Mouse (Mus musculus): ENCODE results near the gene Fam184a. TPM values are rescaled to one million over a fixed set of nuclear protein-coding genes. Genes with fewer than 3 reads are reported as not detected.
"Not testable (repeated sequence)": the region's sequence is repeated elsewhere in the genome, so short reads cannot be mapped to it uniquely, and the experiment has no call there.

Fam184a gene
- polyA plus RNA-seq, 1 experiment from 2014 or later = 5.0 TPM

DNA sequence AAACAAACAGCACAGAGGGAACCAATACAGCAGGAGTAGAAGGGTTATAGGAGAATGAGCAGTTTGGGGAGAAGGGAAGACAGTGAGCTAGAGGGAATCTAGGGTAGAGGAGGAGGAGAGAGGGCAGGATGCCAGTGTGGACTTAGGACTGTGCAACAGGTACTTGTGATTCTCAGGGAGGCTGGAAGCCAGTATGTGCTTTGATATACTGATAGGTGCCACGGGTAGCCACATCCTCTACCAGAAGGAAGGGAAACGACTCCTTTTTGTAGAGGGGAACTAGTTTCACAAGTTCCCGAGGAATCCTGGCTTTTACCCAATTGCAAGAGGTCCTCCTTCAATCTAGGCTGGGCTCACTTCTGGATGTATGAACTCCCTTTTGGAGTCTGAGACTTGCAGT lies 65.1 kb downstream of the Fam184a start:
- no peaks in the 10 kb centered on the region for H3K9me3 ChIP-seq (replicated peaks; ENCODE audit: low read length)
- no peaks in the 10 kb centered on the region for H3K4me1 ChIP-seq (replicated peaks; ENCODE audit: insufficient read depth, low read length)
- H3K27ac ChIP-seq = no peak overlapping the region
- no peak overlapping the region for H3K4me3 ChIP-seq (replicated peaks; ENCODE audit: low read depth, low read length)
- DNase-seq (ENCODE audit: low spot score) (no peak), ATAC-seq (replicated peaks; ENCODE audit: low FRiP score, low read depth) (no peak)
- no peaks in the 10 kb centered on the region for H3K27me3 ChIP-seq (ENCODE audit: insufficient read depth, low read length)
- 47% methylated on average over 3 of the region's 3 CpGs for WGBS
- H3K9ac ChIP-seq (ENCODE audit: low read depth, low read length) = no peak overlapping the region
- TF ChIP-seq CTCF (IDR thresholded peaks at IDR 0.05; ENCODE audit: low read depth) = no peak
- H3K4me2 ChIP-seq (ENCODE audit: low read length) = no peak overlapping the region
- no peaks in the 10 kb centered on the region for H3K36me3 ChIP-seq (ENCODE audit: insufficient read depth, low read length)

DNA sequence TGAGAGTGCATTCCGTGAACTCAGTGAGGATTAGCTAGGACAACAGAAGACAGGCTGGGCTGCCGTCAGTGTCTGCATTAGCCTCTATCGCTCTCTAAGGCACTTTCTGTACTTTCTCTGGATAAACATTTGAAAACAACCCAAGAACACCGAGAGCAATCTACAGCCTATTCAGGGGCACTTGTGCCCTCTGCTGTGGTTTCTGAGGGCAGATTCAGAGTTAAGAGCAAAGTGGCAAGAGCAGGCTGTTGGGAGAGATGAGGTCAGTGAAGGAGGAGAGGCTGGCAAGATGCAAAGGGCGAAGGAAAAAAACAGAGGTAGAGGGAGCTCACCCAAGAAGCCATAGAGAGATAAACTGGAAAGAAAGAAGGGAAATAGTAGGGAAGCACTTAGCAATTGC lies 67.7 kb downstream of the Fam184a start:
- H3K9me3 ChIP-seq (replicated peaks; ENCODE audit: low read length) = no peaks in the 10 kb centered on the region

GRCm38 (mm10) chr10:53679690-53680557 lies 71.0 kb downstream of the Fam184a start:
- no peaks in the 10 kb centered on the region for H3K36me3 ChIP-seq (ENCODE audit: insufficient read depth, low read length)
- H3K4me1 ChIP-seq (replicated peaks; ENCODE audit: insufficient read depth, low read length) = no peaks in the 10 kb centered on the region
- no peak overlapping the region for H3K4me2 ChIP-seq (ENCODE audit: low read length)
- H3K27me3 ChIP-seq (ENCODE audit: insufficient read depth, low read length) = no peaks in the 10 kb centered on the region
- ATAC-seq (replicated peaks; ENCODE audit: low FRiP score, low read depth) (no peak), DNase-seq (ENCODE audit: low spot score) (no peak)
- no peak for TF ChIP-seq CTCF (IDR thresholded peaks at IDR 0.05; ENCODE audit: low read depth)
- H3K27ac ChIP-seq = no peak overlapping the region
- 78% methylated on average over 6 of the region's 6 CpGs for WGBS
- no peaks in the 10 kb centered on the region for H3K9me3 ChIP-seq (replicated peaks; ENCODE audit: low read length)
- H3K4me3 ChIP-seq (replicated peaks; ENCODE audit: low read depth, low read length) = no peak overlapping the region
- no peak overlapping the region for H3K9ac ChIP-seq (ENCODE audit: low read depth, low read length)

More for the DNA sequence above, 67.7 kb downstream of the Fam184a start:
- Histone ChIP-seq H3K9ac (ENCODE audit: low read depth, low read length) (no peak overlapping the region), H3K4me3 (replicated peaks; ENCODE audit: low read depth, low read length) (no peak overlapping the region), H3K4me2 (ENCODE audit: low read length) (no peak overlapping the region), H3K36me3 (ENCODE audit: insufficient read depth, low read length) (no peaks in the 10 kb centered on the region), H3K4me1 (replicated peaks; ENCODE audit: insufficient read depth, low read length) (no peaks in the 10 kb centered on the region), H3K27me3 (ENCODE audit: insufficient read depth, low read length) (no peaks in the 10 kb centered on the region), H3K27ac (no peak overlapping the region)
- no peak for TF ChIP-seq CTCF (IDR thresholded peaks at IDR 0.05; ENCODE audit: low read depth)
- ATAC-seq (replicated peaks; ENCODE audit: low FRiP score, low read depth) (no peak), DNase-seq (ENCODE audit: low spot score) (no peak)
- 91% methylated on average over 5 of the region's 5 CpGs for WGBS

- 86% methylated on average over 4 of the region's 4 CpGs for WGBS
- Histone ChIP-seq H3K4me3 (replicated peaks; ENCODE audit: low read depth, low read length) (no peak overlapping the region), H3K27ac (no peak overlapping the region), H3K4me1 (replicated peaks; ENCODE audit: insufficient read depth, low read length) (no peaks in the 10 kb centered on the region), H3K9me3 (replicated peaks; ENCODE audit: low read length) (no peaks in the 10 kb centered on the region), H3K36me3 (ENCODE audit: insufficient read depth, low read length) (no peaks in the 10 kb centered on the region), H3K4me2 (ENCODE audit: low read length) (no peak overlapping the region), H3K27me3 (ENCODE audit: insufficient read depth, low read length) (no peaks in the 10 kb centered on the region), H3K9ac (ENCODE audit: low read depth, low read length) (no peak overlapping the region)
- DNase-seq (ENCODE audit: low spot score) = no peak
- no peak for ATAC-seq (replicated peaks; ENCODE audit: low FRiP score, low read depth)
- no peak for TF ChIP-seq CTCF (IDR thresholded peaks at IDR 0.05; ENCODE audit: low read depth)
Observed at GRCm38 (mm10) chr10:53661788-53662187, 89.1 kb downstream of the Fam184a start.

- DNase-seq (ENCODE audit: low spot score); H3K4me3 ChIP-seq (replicated peaks; ENCODE audit: low read depth, low read length); H3K4me2 ChIP-seq (ENCODE audit: low read length); H3K4me1 ChIP-seq (replicated peaks; ENCODE audit: insufficient read depth, low read length); H3K9me3 ChIP-seq (replicated peaks; ENCODE audit: low read length); H3K36me3 ChIP-seq (ENCODE audit: insufficient read depth, low read length); H3K27ac ChIP-seq; ATAC-seq (replicated peaks; ENCODE audit: low FRiP score, low read depth); H3K27me3 ChIP-seq (ENCODE audit: insufficient read depth, low read length); H3K9ac ChIP-seq (ENCODE audit: low read depth, low read length): not testable (repeated sequence)
- TF ChIP-seq CTCF (IDR thresholded peaks at IDR 0.05; ENCODE audit: low read depth) = peak; percentile 45
- WGBS = 67% methylated on average over 5 of the region's 5 CpGs
Observed at GRCm38 (mm10) chr10:53654239-53654638, 96.7 kb downstream of the Fam184a start.

- 89% methylated on average over 2 of the region's 2 CpGs for WGBS
- Histone ChIP-seq H3K4me1 (replicated peaks; ENCODE audit: insufficient read depth, low read length) (no peaks in the 10 kb centered on the region), H3K27ac (no peak overlapping the region), H3K4me3 (replicated peaks; ENCODE audit: low read depth, low read length) (no peak overlapping the region), H3K36me3 (ENCODE audit: insufficient read depth, low read length) (no peaks in the 10 kb centered on the region), H3K27me3 (ENCODE audit: insufficient read depth, low read length) (no peaks in the 10 kb centered on the region), H3K9me3 (replicated peaks; ENCODE audit: low read length) (no peaks in the 10 kb centered on the region), H3K9ac (ENCODE audit: low read depth, low read length) (no peak overlapping the region), H3K4me2 (ENCODE audit: low read length) (no peak overlapping the region)
- ATAC-seq (replicated peaks; ENCODE audit: low FRiP score, low read depth) = no peak
- TF ChIP-seq CTCF (IDR thresholded peaks at IDR 0.05; ENCODE audit: low read depth) = no peak
- DNase-seq (ENCODE audit: low spot score) = no peak
Observed at GRCm38 (mm10) chr10:53650683-53651082, 100.2 kb downstream of the Fam184a start.
